ENCODE assay signal across 15 mouse cellular contexts in the genomic region with DNA sequence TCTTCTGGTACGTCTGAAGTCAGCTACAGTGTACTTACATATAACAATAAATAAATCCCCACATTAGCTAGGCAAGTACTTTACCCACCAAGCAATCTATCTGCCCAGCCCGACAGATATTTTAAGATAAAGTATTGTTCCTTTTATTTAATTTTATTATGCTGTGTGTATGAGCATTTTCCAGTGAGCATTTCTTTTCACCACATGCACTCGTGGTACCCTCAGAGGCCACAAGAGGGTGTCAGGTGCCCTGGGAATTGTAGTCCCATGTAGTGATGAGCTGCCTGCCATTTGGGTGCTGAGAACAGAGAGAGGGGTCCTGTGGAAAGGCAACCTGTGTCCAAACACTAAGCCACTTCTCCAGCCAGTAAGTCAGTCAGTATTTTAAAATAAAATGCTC. TPM values are rescaled to one million over a fixed set of nuclear protein-coding genes. Genes with fewer than 3 reads are reported as not detected.
DNase-seq lines count a peak whose midpoint lies in the region; ATAC-seq and TF ChIP-seq lines count a peak whose summit lies in the region.
"Had no signal": no experiment of that assay in that cellular context is flagged by ENCODE, and none has a peak within 500 bp of the region (broad histone marks: within the 10 kb centered on the region; RNA-seq: fewer than 3 reads in every experiment).

No protein-coding gene starts in this region.

- TF ChIP-seq CTCF in hindbrain, postnatal 0 days (IDR thresholded peaks at IDR 0.05; ENCODE audit: low read depth), result peak; percentile 17; the same call in 1 of the 2 replicates
- peak; percentile 51 for TF ChIP-seq CTCF in lung, embryonic 14.5 days (IDR thresholded peaks at IDR 0.05; ENCODE audit: low read depth)

- no peak for DNase-seq in hindbrain, postnatal 0 days (ENCODE audit: low spot score)
- no peak for DNase-seq in lung, embryonic 14.5 days
- no peak for DNase-seq in lung, adult 18-20 months
- no peak for DNase-seq in ES-E14 (ENCODE audit: low read depth, low spot score)
- no peak for DNase-seq in spleen, postnatal 36 days (ENCODE audit: low spot score in 2 of 2)
- DNase-seq in left cerebral cortex, adult 18-20 months (ENCODE audit: low spot score in 2 of 2), result no peak
- DNase-seq: cerebellum, adult 9-11 months; kidney, adult 8-10 months; right cerebral cortex, postnatal 14 days had no signal

- H3K27me3 ChIP-seq in hindbrain, postnatal 0 days (ENCODE audit: insufficient read depth, low read length), result no peaks in the 10 kb centered on the region
- no peaks in the 10 kb centered on the region for H3K27me3 ChIP-seq in hindbrain, embryonic 13.5 days
- H3K27me3 ChIP-seq in lung, embryonic 14.5 days (ENCODE audit: insufficient read depth, low read length), result no peaks in the 10 kb centered on the region
- H3K27me3 ChIP-seq: heart, embryonic 15.5 days; Patski had no signal

- in situ Hi-C loops in ES-E14 (cut with MboI; ENCODE audit: low sequenced_read_pairs in 2 of 2, unreplicated experiment in 2 of 2), result no loop called here

- WGBS in hindbrain, postnatal 0 days, result 96% methylated on average over 3 of the region's 3 CpGs
- WGBS in hindbrain, embryonic 13.5 days, result 97% methylated on average over 3 of the region's 3 CpGs
- WGBS in lung, embryonic 14.5 days, result 88% methylated on average over 3 of the region's 3 CpGs

- no peak overlapping the region for H3K4me3 ChIP-seq in hindbrain, postnatal 0 days (ENCODE audit: low read length)
- H3K4me3 ChIP-seq in hindbrain, embryonic 13.5 days, result no peak overlapping the region
- H3K4me3 ChIP-seq in lung, embryonic 14.5 days (ENCODE audit: low read depth, low read length), result no peak overlapping the region
- no peak overlapping the region for H3K4me3 ChIP-seq in ES-E14 (ENCODE audit: insufficient read depth in 1 of 2, low read depth in 1 of 2, low read length in 2 of 2, poor library complexity in 1 of 2, severe bottlenecking in 1 of 2)
- H3K4me3 ChIP-seq: erythroblast, embryonic 14.5 days; heart, embryonic 15.5 days had no signal

- H3K9ac ChIP-seq in hindbrain, postnatal 0 days (replicated peaks; ENCODE audit: low read length), result no peak overlapping the region
- H3K9ac ChIP-seq in hindbrain, embryonic 13.5 days, result no peak overlapping the region
- H3K9ac ChIP-seq in lung, embryonic 14.5 days, result no peak overlapping the region
- H3K9ac ChIP-seq in ES-E14 (ENCODE audit: insufficient read depth, low read depth, low read length, poor library complexity, severe bottlenecking), result no peak overlapping the region
- H3K9ac ChIP-seq: heart, embryonic 15.5 days had no signal

- H3K27ac ChIP-seq in hindbrain, postnatal 0 days, result no peak overlapping the region
- no peak overlapping the region for H3K27ac ChIP-seq in hindbrain, embryonic 13.5 days
- H3K27ac ChIP-seq in lung, embryonic 14.5 days (ENCODE audit: low read depth), result no peak overlapping the region
- no peak overlapping the region for H3K27ac ChIP-seq in ES-E14 (ENCODE audit: insufficient read depth, low read depth, low read length, poor library complexity, severe bottlenecking)
- H3K27ac ChIP-seq: heart, embryonic 15.5 days had no signal

- no peak for ATAC-seq in hindbrain, postnatal 0 days
- no peak for ATAC-seq in hindbrain, embryonic 13.5 days (ENCODE audit: low FRiP score)
- no peak for ATAC-seq in lung, embryonic 14.5 days (ENCODE audit: insufficient read depth)
- ATAC-seq in megakaryocyte-erythroid progenitor cell, adult 5-6 weeks (replicated peaks; ENCODE audit: low FRiP score, low TSS enrichment, poor library complexity, severe bottlenecking), result peak; percentile 65; the same call in 1 of the 2 replicates
- ATAC-seq: Patski had no signal

- no peaks in the 10 kb centered on the region for H3K4me1 ChIP-seq in hindbrain, postnatal 0 days (ENCODE audit: insufficient read depth, low read length)
- H3K4me1 ChIP-seq in hindbrain, embryonic 13.5 days (replicated peaks), result peaks cover 23% of the 10 kb centered on the region
- no peaks in the 10 kb centered on the region for H3K4me1 ChIP-seq in lung, embryonic 14.5 days (ENCODE audit: insufficient read depth)
- H3K4me1 ChIP-seq in ES-E14 (ENCODE audit: control insufficient read depth in 2 of 2, insufficient read depth in 2 of 2, low read length in 2 of 2, poor library complexity in 1 of 2), result peaks cover 9 to 12% of the 10 kb centered on the region in 2 experiments; a peak in 3 of 4 replicates

- no peaks in the 10 kb centered on the region for H3K9me3 ChIP-seq in hindbrain, postnatal 0 days (ENCODE audit: low read length)
- no peaks in the 10 kb centered on the region for H3K9me3 ChIP-seq in hindbrain, embryonic 13.5 days
- no peaks in the 10 kb centered on the region for H3K9me3 ChIP-seq in lung, embryonic 14.5 days (ENCODE audit: low read depth, low read length)
- H3K9me3 ChIP-seq in ES-E14 (ENCODE audit: control insufficient read depth, insufficient read depth, low read depth, low read length), result no peaks in the 10 kb centered on the region
- H3K9me3 ChIP-seq: heart, embryonic 15.5 days had no signal

- no peak overlapping the region for H3K4me2 ChIP-seq in hindbrain, postnatal 0 days (ENCODE audit: low read depth, low read length)
- H3K4me2 ChIP-seq in hindbrain, embryonic 13.5 days, result no peak overlapping the region
- no peak overlapping the region for H3K4me2 ChIP-seq in lung, embryonic 14.5 days
- H3K4me2 ChIP-seq: heart, embryonic 15.5 days; midbrain, embryonic 11.5 days had no signal

- no peaks in the 10 kb centered on the region for H3K36me3 ChIP-seq in hindbrain, postnatal 0 days (ENCODE audit: insufficient read depth, low read length)
- H3K36me3 ChIP-seq in hindbrain, embryonic 13.5 days, result peaks cover 8% of the 10 kb centered on the region
- no peaks in the 10 kb centered on the region for H3K36me3 ChIP-seq in lung, embryonic 14.5 days (ENCODE audit: insufficient read depth)
- no peaks in the 10 kb centered on the region for H3K36me3 ChIP-seq in ES-E14 (ENCODE audit: control insufficient read depth, insufficient read depth, low read length, poor library complexity, severe bottlenecking)
- H3K36me3 ChIP-seq: heart, embryonic 15.5 days had no signal

TF ChIP-seq in ES-E14, 5 proteins besides CTCF, POLR2A, EP300 and RAD21:
- TF ChIP-seq ZC3H11A (IDR thresholded peaks at IDR 0.05; ENCODE audit: borderline replicate concordance, low read depth, low read length) (0 out of 2 replicates have a peak, but pooled peaks have one; percentile 3), ZNF384 (IDR thresholded peaks at IDR 0.05; ENCODE audit: low read depth, low read length) (no peak)

RNA-seq across cellular contexts. Expression of a gene that starts 8.0 kb away (rescaled TPM):
- total RNA-seq in hindbrain, postnatal 0 days (2014; rRNA removed), result 18.2 and 26.2 TPM in 2 replicates
- 14.3 and 15.1 TPM in 2 replicates for polyA plus RNA-seq in hindbrain, postnatal 0 days (2015; fragmentation: Nextera tagmentation; extraction: Ambion mirVana)
- 27.4 and 29.0 TPM in 2 replicates for polyA plus RNA-seq in hindbrain, embryonic 13.5 days (2015; fragmentation: Nextera tagmentation; extraction: Ambion mirVana)
- 16.8 and 18.5 TPM in 2 replicates for polyA plus RNA-seq in lung, embryonic 14.5 days (2014; fragmentation: Nextera tagmentation; extraction: Ambion mirVana)
- 15.7 and 22.9 TPM in 2 replicates for total RNA-seq in ES-E14 (2012; rRNA removed)
- total RNA-seq in megakaryocyte-erythroid progenitor cell, adult 5-6 weeks (2014; fragmentation: Nextera tagmentation), result 8.3 and 23.6 TPM in 2 replicates
- total RNA-seq in megakaryocyte-erythroid progenitor cell, adult 5-6 weeks (2017), result 11.6 and 14.2 TPM in 2 replicates
- total RNA-seq in left cerebral cortex, adult 18-20 months (2021), result 100 to 1,000 TPM; 113 to 114 TPM
